Mouse (Mus musculus) thymus, adult 2 months (tissue): ENCODE results near the gene Prtg.

ENCODE experiments used
- CTCF ChIP-seq: fragments of 200-500 bp; IDR thresholded peaks from 2 replicates; pipeline ENCODE4 v1.5.1; 2012; ENCODE audit warnings: mild to moderate bottlenecking, control low read depth, low read length, moderate library complexity, borderline replicate concordance; ENCODE audit not compliant: control insufficient read depth, poor library complexity, insufficient read depth; ENCODE audit errors: extremely low read depth
- POLR2A ChIP-seq: fragments of 200-500 bp; IDR thresholded peaks from 2 replicates; pipeline ENCODE4 v1.6.1; 2012; ENCODE audit warnings: mild to moderate bottlenecking, low read length, control low read depth, moderate library complexity; ENCODE audit not compliant: control insufficient read depth, poor library complexity, insufficient read depth; ENCODE audit errors: extremely low read depth

- TF ChIP-seq CTCF (no peak), POLR2A (no peak)
Measured at GRCm38 (mm10) chr9:72810607-72811006, 3.9 kb downstream of the Prtg start.
